Mouse (Mus musculus) cortical plate, adult 2 months (tissue): ENCODE measurements around the gene Pip4k2c. TPM values are rescaled to one million over a fixed set of nuclear protein-coding genes. Genes with fewer than 3 reads are reported as not detected.

ENCODE experiments used
- H3K27ac ChIP-seq: fragments of 200-500 bp; 2 replicates; pipeline ENCODE4 v1.5.1; 2012; ENCODE audit warnings: low read length, control low read depth, inconsistent platforms; ENCODE audit not compliant: insufficient read depth
- H3K4me1 ChIP-seq: fragments of 200-500 bp; 2 replicates; pipeline ENCODE4 v1.6.1; 2011; ENCODE audit warnings: low read length; ENCODE audit not compliant: control insufficient read depth, insufficient read depth
- H3K4me3 ChIP-seq: fragments of 200-500 bp; 2 replicates; pipeline ENCODE4 v1.5.1; 2011; ENCODE audit warnings: mild to moderate bottlenecking, low read length, control low read depth; ENCODE audit not compliant: insufficient read depth
- CTCF ChIP-seq: fragments of 200-500 bp; IDR thresholded peaks from 2 replicates; pipeline ENCODE4 v1.5.1; 2011; ENCODE audit warnings: mild to moderate bottlenecking, control low read depth, low read length; ENCODE audit not compliant: insufficient read depth; ENCODE audit errors: extremely low read depth
- POLR2A ChIP-seq: fragments of 200-500 bp; IDR thresholded peaks from 2 replicates; pipeline ENCODE4 v1.6.1; 2011; ENCODE audit warnings: mild to moderate bottlenecking, low read length, control low read depth; ENCODE audit not compliant: insufficient read depth; ENCODE audit errors: extremely low read depth
- polyA plus RNA-seq: library from polyadenylated mRNA; depleted of rRNA; stranded (reverse); fragments of >200 nt; gene quantifications from 2 replicates; pipeline ENCODE4 v1.2.3, GENCODE M21; 2012

Pip4k2c gene
- polyA plus RNA-seq, 1 experiment = 116 TPM

GRCm38 (mm10) chr10:127210961-127211405 lies 402 bp downstream of the Pip4k2c start:
- H3K4me3 ChIP-seq = peak overlapping the region; percentile 85
- H3K4me1 ChIP-seq = peaks cover 6% of the 10 kb centered on the region
- TF ChIP-seq POLR2A = no peak
- H3K27ac ChIP-seq = peak overlapping the region; percentile 60

GRCm38 (mm10) chr10:127209928-127210570 lies 1.3 kb downstream of the Pip4k2c start:
- peak overlapping the region; percentile 60 for H3K27ac ChIP-seq
- peaks cover 6% of the 10 kb centered on the region for H3K4me1 ChIP-seq
- peak overlapping the region; percentile 85 for H3K4me3 ChIP-seq
- TF ChIP-seq POLR2A (0 out of 2 replicates have a peak, but pooled peaks have one; percentile 1), CTCF (no peak)

- TF ChIP-seq CTCF = no peak
- no peak for TF ChIP-seq POLR2A
- Histone ChIP-seq H3K27ac (peak overlapping the region; percentile 60), H3K4me1 (peaks cover 6% of the 10 kb centered on the region), H3K4me3 (peak overlapping the region; percentile 85; the same call in 1 of the 2 replicates)
These were observed 2.5 kb downstream of the Pip4k2c start for GRCm38 (mm10) chr10:127208921-127209320.

- no peak for TF ChIP-seq POLR2A
- no peak for TF ChIP-seq CTCF
- peaks cover 6% of the 10 kb centered on the region for H3K4me1 ChIP-seq
- H3K27ac ChIP-seq = no peak overlapping the region
- no peak overlapping the region for H3K4me3 ChIP-seq
These were observed 6.0 kb downstream of the Pip4k2c start for GRCm38 (mm10) chr10:127205373-127205772.

- TF ChIP-seq POLR2A (no peak), CTCF (no peak)
- no peak overlapping the region for H3K27ac ChIP-seq
- no peak overlapping the region for H3K4me3 ChIP-seq
- H3K4me1 ChIP-seq = peaks cover 6% of the 10 kb centered on the region
These were observed 6.8 kb downstream of the Pip4k2c start for GRCm38 (mm10) chr10:127204589-127204988.

GRCm38 (mm10) chr10:127203106-127203505 lies 8.3 kb downstream of the Pip4k2c start:
- Histone ChIP-seq H3K27ac (no peak overlapping the region), H3K4me1 (peaks cover 4% of the 10 kb centered on the region), H3K4me3 (no peak overlapping the region)
- no peak for TF ChIP-seq POLR2A
- TF ChIP-seq CTCF = no peak

GRCm38 (mm10) chr10:127200279-127200678 lies 11.1 kb downstream of the Pip4k2c start:
- peaks cover 4% of the 10 kb centered on the region for H3K4me1 ChIP-seq
- no peak for TF ChIP-seq POLR2A
- TF ChIP-seq CTCF = 0 out of 2 replicates have a peak, but pooled peaks have one; percentile 17
- no peak overlapping the region for H3K4me3 ChIP-seq
- H3K27ac ChIP-seq = no peak overlapping the region

GRCm38 (mm10) chr10:127199474-127199873 lies 11.9 kb downstream of the Pip4k2c start:
- Histone ChIP-seq H3K4me1 (peaks cover 4% of the 10 kb centered on the region), H3K4me3 (no peak overlapping the region), H3K27ac (no peak overlapping the region)
- no peak for TF ChIP-seq CTCF
- no peak for TF ChIP-seq POLR2A

GRCm38 (mm10) chr10:127199068-127199467 lies 12.3 kb downstream of the Pip4k2c start:
- no peak overlapping the region for H3K27ac ChIP-seq

GRCm38 (mm10) chr10:127198492-127198891 lies 12.9 kb downstream of the Pip4k2c start:
- Histone ChIP-seq H3K4me1 (peaks cover 4% of the 10 kb centered on the region), H3K27ac (no peak overlapping the region), H3K4me3 (no peak overlapping the region)
- TF ChIP-seq CTCF (no peak), POLR2A (no peak)

More at GRCm38 (mm10) chr10:127199068-127199467, 12.3 kb downstream of the Pip4k2c start:
- TF ChIP-seq CTCF = no peak
- TF ChIP-seq POLR2A = no peak
- Histone ChIP-seq H3K4me1 (peaks cover 4% of the 10 kb centered on the region), H3K4me3 (no peak overlapping the region)
